Mouse (Mus musculus): ENCODE results near the gene Emc3. TPM values are rescaled to one million over a fixed set of nuclear protein-coding genes. Genes with fewer than 3 reads are reported as not detected.

Gene Emc3
- total and polyA plus RNA-seq, 3 experiments: 52.7 to 90.9 (median 64.6) TPM

DNA sequence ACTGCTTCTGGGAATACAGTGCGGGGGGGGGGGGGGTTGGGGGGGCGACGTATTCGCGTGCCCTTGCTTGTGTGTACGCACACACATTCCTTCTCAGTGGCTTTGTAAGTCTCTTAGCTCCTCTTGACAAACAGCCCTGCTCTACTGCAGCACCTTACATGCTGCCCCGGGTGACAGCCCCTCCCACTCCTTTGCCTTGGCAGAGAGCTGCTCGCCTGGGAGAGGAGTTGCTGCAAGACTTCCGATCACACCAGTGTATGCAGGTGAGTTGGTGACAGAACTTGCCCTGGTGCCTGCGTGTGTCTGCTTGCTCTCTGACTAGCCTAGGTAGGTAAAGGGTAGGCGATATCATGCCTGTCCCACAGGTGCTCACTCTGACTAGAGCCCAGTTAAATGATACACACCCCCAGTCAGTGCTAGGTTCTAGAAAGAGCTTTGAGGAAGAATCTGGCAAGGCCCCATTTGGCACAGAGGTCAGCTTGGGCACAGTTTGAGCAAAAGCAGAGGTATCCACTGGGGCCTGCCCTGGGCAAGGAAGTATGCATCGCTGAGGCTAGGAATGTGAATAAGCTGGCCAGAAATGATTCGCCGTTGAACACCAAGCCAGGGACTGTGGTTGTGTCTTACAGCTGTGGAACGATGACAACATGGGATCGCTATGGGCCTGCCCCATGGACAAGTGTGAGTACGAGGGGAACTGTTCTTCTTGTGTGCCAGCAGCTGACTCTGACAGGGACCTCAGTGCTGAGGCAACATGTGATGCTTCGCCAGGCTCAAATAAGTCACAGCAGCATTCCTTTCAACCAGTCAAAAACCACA, 50.7 kb downstream of the Emc3 start:
- Histone ChIP-seq H3K4me1 (ENCODE audit: control insufficient read depth in 1 of 2, insufficient read depth in 2 of 2) (peaks cover 9 to 24% of the 10 kb centered on the region in 2 experiments), H3K27ac (ENCODE audit: insufficient read depth, low read depth) (no peak overlapping the region), H3K4me2 (ENCODE audit: insufficient read depth, low read depth, poor library complexity, severe bottlenecking) (no peak overlapping the region), H3K9me3 (replicated peaks; ENCODE audit: low read length) (peaks cover 2% of the 10 kb centered on the region), H3K4me3 (replicated peaks in 1 of 3; ENCODE audit: low read depth in 2 of 3, low read length in 2 of 3, poor library complexity in 1 of 3) (no peak overlapping the region), H3K9ac (ENCODE audit: insufficient read depth, low read depth) (no peak overlapping the region), H3K79me2 (replicated peaks; ENCODE audit: control insufficient read depth, extremely low read depth, insufficient read depth, poor library complexity, severe bottlenecking) (no peaks in the 10 kb centered on the region), H3K27me3 (replicated peaks) (peaks cover 22% of the 10 kb centered on the region), H3K36me3 (replicated peaks in 1 of 2; ENCODE audit: control insufficient read depth in 1 of 2, insufficient read depth in 1 of 2, low read length in 1 of 2) (peaks cover 0 to 2% of the 10 kb centered on the region in 2 experiments)
- dilution Hi-C loops (cut with MboI; ENCODE audit: extremely low pct_ligation_motif_present, extremely low pct_unique_long_range_greater_than_20kb, low sequenced_read_pairs): no loop called here
- in situ Hi-C loops (cut with MboI; ENCODE audit: low pct_ligation_motif_present, low pct_unique_long_range_greater_than_20kb, low sequenced_read_pairs): no loop called here
- TF ChIP-seq ZC3H11A (IDR thresholded peaks at IDR 0.05; ENCODE audit: low read depth, low read length) (no peak), ZKSCAN1 (IDR thresholded peaks at IDR 0.05; ENCODE audit: borderline replicate concordance, low read depth, low read length) (no peak), POLR2AphosphoS2 (IDR thresholded peaks at IDR 0.05; ENCODE audit: low read depth, low read length) (no peak)
- no peak for DNase-seq (ENCODE audit: extremely low read depth)

DNA sequence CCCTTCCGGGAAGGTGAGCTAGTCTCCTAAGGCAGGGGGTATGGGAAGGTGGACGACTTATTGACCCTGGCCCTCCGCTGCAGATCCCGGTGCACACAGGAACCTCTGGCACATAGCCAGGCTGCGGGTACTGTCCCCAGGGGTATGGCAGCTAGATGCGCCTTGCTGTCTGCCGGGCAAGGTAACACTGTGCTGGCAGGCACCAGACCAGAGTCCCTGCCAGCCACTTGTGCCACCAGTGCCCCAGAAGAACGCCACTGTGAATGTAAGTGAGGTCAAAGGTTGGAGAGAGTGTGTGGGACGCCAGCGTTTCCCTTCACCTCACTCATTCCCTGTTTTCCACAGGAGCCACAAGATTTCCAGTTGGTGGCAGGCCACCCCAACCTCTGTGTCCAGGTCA, 52.5 kb downstream of the Emc3 start:
- in situ Hi-C loops (cut with MboI; ENCODE audit: low pct_ligation_motif_present, low pct_unique_long_range_greater_than_20kb, low sequenced_read_pairs): no loop called here
- Histone ChIP-seq H3K27me3 (replicated peaks) (peaks cover 35% of the 10 kb centered on the region), H3K36me3 (replicated peaks in 1 of 2; ENCODE audit: control insufficient read depth in 1 of 2, insufficient read depth in 1 of 2, low read length in 1 of 2) (no peaks in the 10 kb centered on the region), H3K27ac (ENCODE audit: insufficient read depth, low read depth) (no peak overlapping the region), H3K9me3 (replicated peaks; ENCODE audit: low read length) (peaks cover 2% of the 10 kb centered on the region), H3K9ac (ENCODE audit: insufficient read depth, low read depth) (no peak overlapping the region), H3K4me3 (replicated peaks in 1 of 3; ENCODE audit: low read depth in 2 of 3, low read length in 2 of 3, poor library complexity in 1 of 3) (no peak overlapping the region), H3K4me1 (ENCODE audit: control insufficient read depth in 1 of 2, insufficient read depth in 2 of 2) (peaks cover 8 to 9% of the 10 kb centered on the region in 2 experiments), H3K4me2 (ENCODE audit: insufficient read depth, low read depth, poor library complexity, severe bottlenecking) (no peak overlapping the region), H3K79me2 (replicated peaks; ENCODE audit: control insufficient read depth, extremely low read depth, insufficient read depth, poor library complexity, severe bottlenecking) (no peaks in the 10 kb centered on the region)
- DNase-seq (ENCODE audit: extremely low read depth): no peak
- TF ChIP-seq TBP (conservative IDR thresholded peaks at IDR 0.05; ENCODE audit: low read depth, low read length): no peak
- TF ChIP-seq ZKSCAN1 (IDR thresholded peaks at IDR 0.05; ENCODE audit: borderline replicate concordance, low read depth, low read length): no peak
- no peak for TF ChIP-seq E2F4 (IDR thresholded peaks at IDR 0.05; ENCODE audit: insufficient replicate concordance, low read depth, low read length)
- no peak for TF ChIP-seq KAT2A (IDR thresholded peaks at IDR 0.05; ENCODE audit: insufficient replicate concordance, low read length)
- no peak for TF ChIP-seq CHD1 (IDR thresholded peaks at IDR 0.05; ENCODE audit: low read depth, low read length)
- no peak for TF ChIP-seq SIN3A (IDR thresholded peaks at IDR 0.05; ENCODE audit: low read length)
- TF ChIP-seq IRF4 (IDR thresholded peaks at IDR 0.05; ENCODE audit: low read depth, low read length): no peak
- TF ChIP-seq EP300 (IDR thresholded peaks at IDR 0.05; ENCODE audit: low read length): no peak
- TF ChIP-seq ZNF384 (IDR thresholded peaks at IDR 0.05; ENCODE audit: low read depth, low read length): no peak
- TF ChIP-seq TCF12 (IDR thresholded peaks at IDR 0.05; ENCODE audit: low read depth, low read length): no peak
- TF ChIP-seq ELF1 (IDR thresholded peaks at IDR 0.05; ENCODE audit: low read depth, low read length): no peak
- no peak for TF ChIP-seq JUN (IDR thresholded peaks at IDR 0.05; ENCODE audit: insufficient read depth, low read depth, low read length)
- TF ChIP-seq NRF1 (IDR thresholded peaks at IDR 0.05; ENCODE audit: low read depth, low read length): no peak
- TF ChIP-seq BHLHE40 (IDR thresholded peaks at IDR 0.05; ENCODE audit: low read depth, low read length): no peak
- no peak for TF ChIP-seq USF1 (IDR thresholded peaks at IDR 0.05; ENCODE audit: low read depth, low read length)
- TF ChIP-seq GABPA (IDR thresholded peaks at IDR 0.05; ENCODE audit: insufficient replicate concordance, low read depth, low read length): no peak
- no peak for TF ChIP-seq JUND (conservative IDR thresholded peaks at IDR 0.05; ENCODE audit: low read depth, low read length)
- no peak for TF ChIP-seq MAFK (IDR thresholded peaks at IDR 0.05; ENCODE audit: insufficient replicate concordance, low read length)
- dilution Hi-C loops (cut with MboI; ENCODE audit: extremely low pct_ligation_motif_present, extremely low pct_unique_long_range_greater_than_20kb, low sequenced_read_pairs): no loop called here
